Mouse (Mus musculus): ENCODE measurements at regions not wholly inside any gene's neighbourhood (a gene's known extent, or its start where the extent isn't known, plus 50 kb on each side); places are given as distances from the start of the nearest gene placed in this dataset.

DNA sequence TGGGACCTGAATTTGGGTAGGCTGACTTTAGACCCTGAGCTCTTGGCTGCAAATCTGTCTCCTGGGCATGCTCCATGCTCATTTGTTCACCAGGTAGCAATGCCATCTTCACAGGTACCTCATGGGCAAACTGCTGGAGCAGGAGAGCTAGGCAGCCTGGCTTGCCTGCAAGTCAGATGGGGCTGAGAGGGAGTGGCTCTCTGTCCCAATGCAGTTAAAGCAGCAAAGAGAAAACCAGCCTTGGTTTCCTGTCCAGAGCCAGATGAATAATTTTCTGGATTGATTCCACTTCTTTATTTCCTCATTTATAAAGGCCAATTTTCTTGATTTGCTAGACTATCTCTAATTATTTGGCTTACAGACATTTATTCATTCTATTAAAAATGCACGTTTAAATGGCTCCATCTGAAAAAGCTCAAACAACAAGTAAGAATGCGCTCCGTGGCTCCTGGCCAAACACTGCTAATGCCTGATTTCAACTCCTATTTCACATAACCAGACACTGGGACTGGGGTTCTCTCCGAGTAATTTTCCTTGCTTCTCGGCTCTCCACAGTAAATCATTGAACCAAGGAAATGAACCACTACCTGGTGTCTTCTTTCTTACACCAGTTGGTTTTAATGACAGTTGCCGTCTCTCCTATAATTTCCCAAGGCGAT, 60.5 kb downstream of the Rsl24d1 start:
- TF ChIP-seq POLR2A (IDR thresholded peaks at IDR 0.05; ENCODE audit: insufficient read depth, low read depth, low read length) (no peak), CTCF (IDR thresholded peaks at IDR 0.05; ENCODE audit: insufficient read depth, low read depth, low read length) (no peak)
- WGBS: 41% methylated on average over 7 of the region's 7 CpGs
- no peak overlapping the region for H3K4me3 ChIP-seq (ENCODE audit: insufficient read depth, low read depth, low read length)

DNA sequence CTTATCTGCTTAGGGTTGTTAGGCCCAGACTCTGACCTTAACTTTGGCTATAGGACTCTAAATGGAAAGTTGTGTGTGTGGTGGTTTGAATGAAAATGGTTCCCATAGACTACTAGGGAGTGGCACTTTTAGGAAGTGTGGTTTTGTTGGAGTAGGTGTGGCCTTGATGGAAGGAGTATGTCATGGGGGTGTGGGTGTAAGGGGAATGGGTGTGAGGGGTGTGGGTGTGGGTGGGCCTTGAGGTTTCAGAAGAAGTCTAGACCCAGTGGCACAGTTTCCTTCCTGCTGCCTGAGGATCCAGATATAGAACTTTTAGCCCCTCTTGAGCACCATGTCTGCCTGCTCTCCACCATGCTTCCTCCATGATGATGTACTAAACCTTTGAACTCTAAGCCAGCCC, 63.4 kb downstream of the Rsl24d1 start:
- H3K4me1 ChIP-seq (ENCODE audit: control insufficient read depth, insufficient read depth, low read length): peaks cover 2% of the 10 kb centered on the region; the same call in 1 of the 2 replicates
- TF ChIP-seq POLR2A (IDR thresholded peaks at IDR 0.05; ENCODE audit: insufficient read depth, low read depth, low read length): no peak
- TF ChIP-seq CTCF (IDR thresholded peaks at IDR 0.05; ENCODE audit: insufficient read depth, low read depth, low read length): no peak
- no peak overlapping the region for H3K27ac ChIP-seq (ENCODE audit: insufficient read depth, low read depth, low read length)
- no peak overlapping the region for H3K4me3 ChIP-seq (ENCODE audit: insufficient read depth, low read depth, low read length)

More for the DNA sequence above, 60.5 kb downstream of the Rsl24d1 start:
- Histone ChIP-seq H3K4me1 (ENCODE audit: control insufficient read depth, insufficient read depth, low read length) (no peaks in the 10 kb centered on the region), H3K27ac (ENCODE audit: insufficient read depth, low read depth, low read length) (no peak overlapping the region)

DNA sequence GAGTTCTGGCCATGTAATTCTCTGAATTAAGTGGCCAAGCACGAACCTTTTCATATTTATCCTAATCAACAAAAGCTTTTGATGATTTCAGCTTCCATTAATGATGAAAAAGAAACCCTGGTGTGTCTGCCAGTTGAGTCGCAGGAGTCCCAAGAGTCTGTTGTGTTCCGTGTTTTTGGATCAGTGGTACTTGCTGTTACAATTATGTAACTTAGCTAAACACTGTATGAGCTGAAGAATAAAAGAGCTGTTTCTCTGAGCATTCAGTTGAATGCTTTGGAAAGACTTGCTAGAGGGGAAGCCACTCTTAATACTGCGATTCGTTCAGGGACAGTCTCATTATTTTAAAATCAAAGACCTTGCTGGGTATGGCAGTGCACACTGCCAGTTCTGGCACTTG, 70.1 kb downstream of the Rsl24d1 start:
- H3K27ac ChIP-seq (ENCODE audit: insufficient read depth, low read depth, low read length): no peak overlapping the region
- no peak for TF ChIP-seq POLR2A (IDR thresholded peaks at IDR 0.05; ENCODE audit: insufficient read depth, low read depth, low read length)
- TF ChIP-seq CTCF (IDR thresholded peaks at IDR 0.05; ENCODE audit: insufficient read depth, low read depth, low read length): no peak
- peaks cover 2% of the 10 kb centered on the region; the same call in 1 of the 2 replicates for H3K4me1 ChIP-seq (ENCODE audit: control insufficient read depth, insufficient read depth, low read length)
- no peak overlapping the region for H3K4me3 ChIP-seq (ENCODE audit: insufficient read depth, low read depth, low read length)
- 33% methylated on average over 5 of the region's 5 CpGs for WGBS

DNA sequence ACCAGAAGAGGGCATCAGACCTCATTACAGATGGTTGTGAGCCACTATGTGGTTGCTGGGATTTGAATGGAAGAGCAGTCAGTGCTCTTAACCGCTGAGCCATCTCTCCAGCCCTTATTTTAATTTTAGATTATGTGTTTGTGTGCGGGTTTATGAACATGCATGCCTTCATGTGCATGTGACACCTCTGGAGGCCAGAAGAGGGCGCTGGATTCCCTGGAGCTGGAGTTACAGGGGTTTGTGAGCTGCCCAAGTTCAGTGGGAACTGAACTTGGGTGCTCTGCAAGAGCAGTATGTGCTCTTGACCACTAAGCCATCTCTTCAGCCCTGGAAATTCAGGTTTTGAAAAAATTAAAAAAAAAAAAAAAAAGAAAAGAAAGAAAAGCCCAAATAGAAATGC, 71.7 kb downstream of the Rsl24d1 start:
- 49% methylated on average over 3 of the region's 3 CpGs for WGBS
- no peak overlapping the region for H3K27ac ChIP-seq (ENCODE audit: insufficient read depth, low read depth, low read length)
- TF ChIP-seq POLR2A (IDR thresholded peaks at IDR 0.05; ENCODE audit: insufficient read depth, low read depth, low read length): no peak
- TF ChIP-seq CTCF (IDR thresholded peaks at IDR 0.05; ENCODE audit: insufficient read depth, low read depth, low read length): no peak
- H3K4me3 ChIP-seq (ENCODE audit: insufficient read depth, low read depth, low read length): no peak overlapping the region
- no peaks in the 10 kb centered on the region for H3K4me1 ChIP-seq (ENCODE audit: control insufficient read depth, insufficient read depth, low read length)

DNA sequence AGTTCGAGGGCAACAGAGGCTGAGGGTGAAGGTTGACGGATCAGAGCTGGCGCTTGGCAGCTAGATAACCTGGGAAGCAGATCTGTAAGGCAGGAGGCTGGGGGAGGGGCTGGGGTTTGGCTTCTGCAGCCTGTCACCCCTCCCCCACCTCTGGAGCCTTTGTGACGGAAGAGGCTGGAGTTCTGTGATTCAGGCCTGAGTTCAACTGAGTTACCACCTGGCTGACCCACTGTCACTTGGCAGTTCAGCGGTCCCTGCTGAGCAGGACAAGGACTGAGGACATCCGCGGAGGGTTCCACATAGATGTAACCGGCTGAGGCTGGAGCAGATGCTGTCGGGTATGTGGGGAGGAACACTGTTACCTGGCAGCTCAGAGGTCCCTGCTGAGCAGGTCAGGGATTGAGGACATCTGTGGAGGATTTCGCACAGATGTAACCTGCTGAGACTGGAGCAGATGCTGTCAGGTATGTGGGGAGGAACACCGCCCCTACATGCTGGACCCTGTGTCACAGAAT, 79.1 kb downstream of the Rsl24d1 start:
- 46% methylated on average over 11 of the region's 11 CpGs for WGBS
- H3K27ac ChIP-seq (ENCODE audit: insufficient read depth, low read depth, low read length): no peak overlapping the region

DNA sequence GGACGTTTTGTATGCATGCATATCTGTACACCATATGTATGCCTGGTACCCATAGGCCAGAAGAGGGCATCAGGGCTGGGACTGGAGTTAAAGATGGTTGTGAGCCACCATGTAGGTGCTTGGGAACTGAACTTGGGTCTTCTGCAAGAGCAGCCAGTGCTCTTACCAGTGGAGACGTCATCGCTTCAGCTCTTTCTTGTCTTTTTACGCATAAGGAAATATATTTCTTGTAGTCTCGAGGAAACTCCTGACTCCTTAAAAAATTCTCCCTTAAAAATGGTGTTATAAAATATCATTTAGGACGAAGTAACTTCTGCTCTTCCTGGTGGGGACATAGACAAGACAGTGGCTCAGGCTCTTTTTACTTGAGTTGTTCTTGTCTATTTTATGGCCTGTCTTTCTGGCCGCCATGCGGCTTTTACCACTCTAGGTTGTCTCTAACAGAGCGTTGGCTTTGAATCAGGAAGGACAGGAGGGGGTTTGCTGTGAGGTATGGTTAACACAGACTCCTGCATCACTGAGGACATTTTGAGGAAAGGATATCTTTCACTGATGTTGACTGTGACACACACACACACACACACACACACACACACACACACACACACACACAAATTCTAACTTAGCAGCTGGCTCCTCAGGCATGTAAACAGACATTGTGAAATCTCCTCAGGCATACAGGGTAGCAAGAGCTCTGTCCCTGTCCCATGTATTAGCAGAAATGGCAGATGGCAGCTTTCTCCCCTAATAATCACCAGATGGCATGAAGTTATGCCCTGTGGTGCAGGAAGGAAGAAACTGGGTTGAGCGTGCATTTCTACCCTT, 85.2 kb downstream of the Rsl24d1 start:
- TF ChIP-seq POLR2A (IDR thresholded peaks at IDR 0.05; ENCODE audit: insufficient read depth, low read depth, low read length) (no peak), CTCF (IDR thresholded peaks at IDR 0.05; ENCODE audit: insufficient read depth, low read depth, low read length) (no peak)
- WGBS: 90% methylated on average over 10 of the region's 10 CpGs

More for the DNA sequence above, 79.1 kb downstream of the Rsl24d1 start:
- Histone ChIP-seq H3K4me3 (ENCODE audit: insufficient read depth, low read depth, low read length) (no peak overlapping the region), H3K4me1 (ENCODE audit: control insufficient read depth, insufficient read depth, low read length) (0 out of 2 replicates have a peak, but pooled peaks cover 3% of the 10 kb centered on the region)
- TF ChIP-seq CTCF (IDR thresholded peaks at IDR 0.05; ENCODE audit: insufficient read depth, low read depth, low read length) (no peak), POLR2A (IDR thresholded peaks at IDR 0.05; ENCODE audit: insufficient read depth, low read depth, low read length) (no peak)

DNA sequence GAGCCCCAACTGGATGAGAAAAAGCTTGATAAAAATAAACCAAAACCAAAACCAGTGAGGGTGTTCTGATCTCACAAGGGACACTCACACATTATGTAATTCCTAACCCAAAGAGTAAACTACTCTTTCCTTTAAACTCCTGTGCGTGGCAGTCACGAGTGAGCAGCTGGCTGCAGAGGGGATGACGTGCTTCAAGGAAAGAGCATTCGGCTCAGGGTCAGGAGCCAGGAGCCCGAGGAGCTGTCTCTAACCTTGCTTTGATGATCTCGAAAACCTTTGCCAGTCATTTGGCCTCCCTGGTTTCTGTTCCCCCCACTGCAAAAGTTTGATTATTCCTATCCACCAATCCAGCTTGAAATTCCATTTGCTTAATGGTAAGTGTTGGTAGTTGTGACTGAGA, 109.9 kb downstream of the Rsl24d1 start:
- 73% methylated on average over 6 of the region's 6 CpGs for WGBS
- H3K4me3 ChIP-seq (ENCODE audit: insufficient read depth, low read depth, low read length): no peak overlapping the region
- no peak overlapping the region for H3K27ac ChIP-seq (ENCODE audit: insufficient read depth, low read depth, low read length)
- TF ChIP-seq CTCF (IDR thresholded peaks at IDR 0.05; ENCODE audit: insufficient read depth, low read depth, low read length) (no peak), POLR2A (IDR thresholded peaks at IDR 0.05; ENCODE audit: insufficient read depth, low read depth, low read length) (no peak)
- H3K4me1 ChIP-seq (ENCODE audit: control insufficient read depth, insufficient read depth, low read length): no peaks in the 10 kb centered on the region

More for the DNA sequence above, 85.2 kb downstream of the Rsl24d1 start:
- Histone ChIP-seq H3K4me3 (ENCODE audit: insufficient read depth, low read depth, low read length) (no peak overlapping the region), H3K27ac (ENCODE audit: insufficient read depth, low read depth, low read length) (no peak overlapping the region), H3K4me1 (ENCODE audit: control insufficient read depth, insufficient read depth, low read length) (no peaks in the 10 kb centered on the region)

DNA sequence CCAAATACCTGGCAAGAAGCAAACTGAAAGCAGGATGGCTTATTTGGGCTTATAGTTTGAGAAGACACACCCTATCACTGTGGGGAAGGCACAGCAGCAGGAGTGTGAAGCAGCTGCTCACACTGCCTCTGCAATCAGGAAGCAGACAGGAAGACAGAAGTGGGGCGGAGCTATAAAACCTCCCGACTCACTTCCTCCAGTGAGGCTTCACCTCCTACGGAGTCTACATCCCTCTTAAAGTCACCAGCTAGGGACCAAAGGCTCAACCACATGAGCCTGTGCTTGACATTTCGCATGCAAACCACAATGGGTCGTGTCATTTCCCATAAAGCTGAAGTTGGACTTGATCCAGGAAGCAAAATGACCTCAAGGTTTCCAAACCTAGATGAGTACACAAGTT, 127.0 kb downstream of the Rsl24d1 start:
- H3K27ac ChIP-seq (ENCODE audit: insufficient read depth, low read depth, low read length): no peak overlapping the region
- TF ChIP-seq POLR2A (IDR thresholded peaks at IDR 0.05; ENCODE audit: insufficient read depth, low read depth, low read length) (no peak), CTCF (IDR thresholded peaks at IDR 0.05; ENCODE audit: insufficient read depth, low read depth, low read length) (no peak)
- no peaks in the 10 kb centered on the region for H3K4me1 ChIP-seq (ENCODE audit: control insufficient read depth, insufficient read depth, low read length)
- H3K4me3 ChIP-seq (ENCODE audit: insufficient read depth, low read depth, low read length): no peak overlapping the region
- 79% methylated on average over 5 of the region's 5 CpGs for WGBS
